Mouse (Mus musculus) CH12.LX (cell line): Measurements from ENCODE around the gene Il6st. TPM values are rescaled to one million over a fixed set of nuclear protein-coding genes. Genes with fewer than 3 reads are reported as not detected.

Source experiments
- DNase-seq: peaks from one replicate; pipeline ENCODE4 v3.0.0-alpha.2; 2013; ENCODE audit errors: extremely low read depth
- H3K27ac ChIP-seq: 2 replicates; pipeline ENCODE4 v1.5.1; 2012; ENCODE audit warnings: low read depth, mild to moderate bottlenecking, control low read depth, moderate library complexity; ENCODE audit not compliant: insufficient read depth
- H3K27me3 ChIP-seq: replicated peaks from 2 replicates; pipeline ENCODE3; 2012; ENCODE audit warnings: inconsistent platforms
- H3K36me3 ChIP-seq, 2 experiments: replicated peaks in 1 of 2; 2 replicates each; pipeline versions ENCODE3 to v1.6.1; 2012; ENCODE audit warnings: inconsistent platforms in 1 of 2, low read length in 1 of 2, mild to moderate bottlenecking in 1 of 2, mixed read lengths in 1 of 2, moderate library complexity in 1 of 2; ENCODE audit not compliant: control insufficient read depth in 1 of 2, insufficient read depth in 1 of 2
- H3K4me1 ChIP-seq, 2 experiments: 2 replicates each; pipeline ENCODE4 v1.6.1; 2012; ENCODE audit warnings: inconsistent platforms in 1 of 2, moderate library complexity in 1 of 2; ENCODE audit not compliant: insufficient read depth in 2 of 2, control insufficient read depth in 1 of 2
- H3K4me2 ChIP-seq: 2 replicates; pipeline ENCODE4 v1.6.1; 2012; ENCODE audit warnings: low read depth, mild to moderate bottlenecking, control low read depth; ENCODE audit not compliant: poor library complexity, insufficient read depth, severe bottlenecking
- H3K4me3 ChIP-seq, 3 experiments: fragments of 150-350 bp in 1 of 3; sonication (generic) in 1 of 3; replicated peaks in 1 of 3; 2 replicates each; pipeline versions ENCODE3 to v1.5.1; 2011 to 2012; ENCODE audit warnings: low read depth in 2 of 3, low read length in 2 of 3, mild to moderate bottlenecking in 2 of 3, moderate library complexity in 2 of 3, control low read depth in 1 of 3, improper control_type of control experiment in 1 of 3, inconsistent platforms in 1 of 3, mixed read lengths in 1 of 3; ENCODE audit not compliant: poor library complexity in 1 of 3
- H3K79me2 ChIP-seq: replicated peaks from 2 replicates; pipeline ENCODE4 v1.6.1; 2012; ENCODE audit warnings: mild to moderate bottlenecking, moderate library complexity; ENCODE audit not compliant: control insufficient read depth, poor library complexity, insufficient read depth, severe bottlenecking; ENCODE audit errors: extremely low read depth
- H3K9ac ChIP-seq: 2 replicates; pipeline ENCODE4 v1.6.1; 2012; ENCODE audit warnings: low read depth, mild to moderate bottlenecking, control low read depth, moderate library complexity; ENCODE audit not compliant: insufficient read depth
- H3K9me3 ChIP-seq: replicated peaks from 2 replicates; pipeline ENCODE3; 2012; ENCODE audit warnings: low read length, inconsistent platforms, mixed read lengths
- BHLHE40 ChIP-seq: IDR thresholded peaks from 2 replicates; pipeline ENCODE4 v1.6.1; 2011; ENCODE audit warnings: mild to moderate bottlenecking, low read depth, low read length, improper control_type of control experiment
- CHD1 ChIP-seq: IDR thresholded peaks from 2 replicates; pipeline ENCODE4 v1.6.1; 2012; ENCODE audit warnings: low read depth, low read length, improper control_type of control experiment, inconsistent platforms
- CHD2 ChIP-seq: IDR thresholded peaks from 2 replicates; pipeline ENCODE4 v1.6.1; 2011; ENCODE audit warnings: low read length, improper control_type of control experiment
- CTCF ChIP-seq, 2 experiments: IDR thresholded peaks in 1 of 2; conservative IDR thresholded peaks in 1 of 2; 2 replicates each; pipeline ENCODE4 v1.5.1; 2011 to 2012; ENCODE audit warnings: low read depth in 2 of 2, low read length in 2 of 2, improper control_type of control experiment in 1 of 2, inconsistent platforms in 1 of 2, mild to moderate bottlenecking in 1 of 2, moderate library complexity in 1 of 2
- E2F4 ChIP-seq: IDR thresholded peaks from 2 replicates; pipeline ENCODE4 v1.6.1; 2011; ENCODE audit warnings: low read depth, low read length, improper control_type of control experiment; ENCODE audit not compliant: insufficient replicate concordance
- ELF1 ChIP-seq: IDR thresholded peaks from 2 replicates; pipeline ENCODE4 v1.6.1; 2014; ENCODE audit warnings: low read depth, mild to moderate bottlenecking, inconsistent platforms, low read length, improper control_type of control experiment
- EP300 ChIP-seq: IDR thresholded peaks from 2 replicates; pipeline ENCODE4 v1.6.1; 2011; ENCODE audit warnings: low read length, improper control_type of control experiment
- ETS1 ChIP-seq: conservative IDR thresholded peaks from 2 replicates; pipeline ENCODE4 v1.6.1; 2012; ENCODE audit warnings: low read depth, mild to moderate bottlenecking, inconsistent platforms, low read length, improper control_type of control experiment, moderate library complexity
- GABPA ChIP-seq: IDR thresholded peaks from 2 replicates; pipeline ENCODE4 v1.6.1; 2012; ENCODE audit warnings: low read depth, low read length, improper control_type of control experiment, inconsistent platforms; ENCODE audit not compliant: insufficient replicate concordance
- HCFC1 ChIP-seq: IDR thresholded peaks from 2 replicates; pipeline ENCODE4 v1.6.1; 2012; ENCODE audit warnings: low read depth, mild to moderate bottlenecking, inconsistent platforms, low read length, improper control_type of control experiment
- IRF4 ChIP-seq: IDR thresholded peaks from 2 replicates; pipeline ENCODE4 v1.6.1; 2014; ENCODE audit warnings: low read depth, mild to moderate bottlenecking, inconsistent platforms, low read length, improper control_type of control experiment
- JUN ChIP-seq: IDR thresholded peaks from 2 replicates; pipeline ENCODE4 v1.6.1; 2011; ENCODE audit warnings: low read depth, mild to moderate bottlenecking, low read length, improper control_type of control experiment, moderate library complexity; ENCODE audit not compliant: insufficient read depth
- JUND ChIP-seq: conservative IDR thresholded peaks from 2 replicates; pipeline ENCODE4 v1.6.1; 2011; ENCODE audit warnings: low read depth, low read length, improper control_type of control experiment
- KAT2A ChIP-seq: IDR thresholded peaks from 2 replicates; pipeline ENCODE4 v1.6.1; 2012; ENCODE audit warnings: low read length, improper control_type of control experiment, inconsistent platforms; ENCODE audit not compliant: insufficient replicate concordance
- MAFK ChIP-seq: IDR thresholded peaks from 2 replicates; pipeline ENCODE4 v1.6.1; 2011; ENCODE audit warnings: low read length, improper control_type of control experiment; ENCODE audit not compliant: insufficient replicate concordance
- MAX ChIP-seq: IDR thresholded peaks from 2 replicates; pipeline ENCODE4 v1.6.1; 2011; ENCODE audit warnings: low read length, improper control_type of control experiment
- MAZ ChIP-seq: IDR thresholded peaks from 2 replicates; pipeline ENCODE4 v1.6.1; 2012; ENCODE audit warnings: low read depth, mild to moderate bottlenecking, inconsistent platforms, low read length, improper control_type of control experiment, moderate library complexity
- MEF2A ChIP-seq: IDR thresholded peaks from 2 replicates; pipeline ENCODE4 v1.6.1; 2014; ENCODE audit warnings: low read depth, mild to moderate bottlenecking, inconsistent platforms, low read length, improper control_type of control experiment, borderline replicate concordance
- MXI1 ChIP-seq: IDR thresholded peaks from 2 replicates; pipeline ENCODE4 v1.6.1; 2011; ENCODE audit warnings: mild to moderate bottlenecking, low read depth, low read length, improper control_type of control experiment
- MYC ChIP-seq: IDR thresholded peaks from 2 replicates; pipeline ENCODE4 v1.6.1; 2011; ENCODE audit warnings: low read depth, mild to moderate bottlenecking, improper control_type of control experiment, low read length
- NELFE ChIP-seq: IDR thresholded peaks from 2 replicates; pipeline ENCODE4 v1.6.1; 2011; ENCODE audit warnings: low read depth, low read length, improper control_type of control experiment
- NRF1 ChIP-seq: IDR thresholded peaks from 2 replicates; pipeline ENCODE4 v1.6.1; 2014; ENCODE audit warnings: low read depth, mild to moderate bottlenecking, inconsistent platforms, low read length, improper control_type of control experiment, moderate library complexity
- PAX5 ChIP-seq: IDR thresholded peaks from 2 replicates; pipeline ENCODE4 v1.6.1; 2012; ENCODE audit warnings: low read length, inconsistent platforms, mixed read lengths
- POLR2A ChIP-seq: IDR thresholded peaks from 2 replicates; pipeline ENCODE4 v1.6.1; 2011; ENCODE audit warnings: low read depth, mild to moderate bottlenecking, improper control_type of control experiment, low read length
- POLR2AphosphoS2 ChIP-seq: IDR thresholded peaks from 2 replicates; pipeline ENCODE4 v1.6.1; 2011; ENCODE audit warnings: low read depth, low read length, improper control_type of control experiment
- RAD21 ChIP-seq: IDR thresholded peaks from 2 replicates; pipeline ENCODE4 v1.6.1; 2011; ENCODE audit warnings: low read depth, mild to moderate bottlenecking, low read length, improper control_type of control experiment, moderate library complexity
- RCOR1 ChIP-seq: conservative IDR thresholded peaks from 2 replicates; pipeline ENCODE4 v1.6.1; 2012; ENCODE audit warnings: low read depth, mild to moderate bottlenecking, inconsistent platforms, low read length, improper control_type of control experiment
- SIN3A ChIP-seq: IDR thresholded peaks from 2 replicates; pipeline ENCODE4 v1.6.1; 2012; ENCODE audit warnings: low read length, improper control_type of control experiment, inconsistent platforms
- SMC3 ChIP-seq: IDR thresholded peaks from 2 replicates; pipeline ENCODE4 v1.6.1; 2011; ENCODE audit warnings: low read depth, low read length, improper control_type of control experiment
- TBP ChIP-seq: conservative IDR thresholded peaks from 2 replicates; pipeline ENCODE4 v1.6.1; 2011; ENCODE audit warnings: low read depth, low read length, improper control_type of control experiment
- TCF12 ChIP-seq: IDR thresholded peaks from 2 replicates; pipeline ENCODE4 v1.6.1; 2014; ENCODE audit warnings: low read depth, mild to moderate bottlenecking, inconsistent platforms, low read length, improper control_type of control experiment
- UBTF ChIP-seq: IDR thresholded peaks from 2 replicates; pipeline ENCODE4 v1.6.1; 2012; ENCODE audit warnings: low read depth, mild to moderate bottlenecking, inconsistent platforms, low read length, improper control_type of control experiment, moderate library complexity
- USF1 ChIP-seq: IDR thresholded peaks from 2 replicates; pipeline ENCODE4 v1.6.1; 2014; ENCODE audit warnings: low read depth, mild to moderate bottlenecking, inconsistent platforms, low read length, improper control_type of control experiment
- USF2 ChIP-seq: conservative IDR thresholded peaks from 2 replicates; pipeline ENCODE4 v1.6.1; 2011; ENCODE audit warnings: low read depth, low read length, improper control_type of control experiment
- ZC3H11A ChIP-seq: IDR thresholded peaks from 2 replicates; pipeline ENCODE4 v1.6.1; 2012; ENCODE audit warnings: low read depth, mild to moderate bottlenecking, inconsistent platforms, low read length, improper control_type of control experiment
- ZKSCAN1 ChIP-seq: IDR thresholded peaks from 2 replicates; pipeline ENCODE4 v1.6.1; 2012; ENCODE audit warnings: low read depth, inconsistent platforms, low read length, improper control_type of control experiment, borderline replicate concordance
- ZMIZ1 ChIP-seq: IDR thresholded peaks from 2 replicates; pipeline ENCODE4 v1.6.1; 2012; ENCODE audit warnings: low read depth, mild to moderate bottlenecking, inconsistent platforms, low read length, improper control_type of control experiment
- ZNF384 ChIP-seq: IDR thresholded peaks from 2 replicates; pipeline ENCODE4 v1.6.1; 2012; ENCODE audit warnings: low read depth, low read length, improper control_type of control experiment, inconsistent platforms
- dilution Hi-C: fragments of 300-500 bp; cut with MboI; formaldehyde crosslinking; loops from 2 replicates; pipeline ENCODE4 v1.14.3; 2020; ENCODE audit warnings: low sequenced_read_pairs; ENCODE audit not compliant: extremely low pct_unique_long_range_greater_than_20kb, extremely low pct_ligation_motif_present
- in situ Hi-C: fragments of 300-500 bp; cut with MboI; formaldehyde crosslinking; loops from 3 replicates; pipeline ENCODE4 v1.14.3; 2019; ENCODE audit warnings: low sequenced_read_pairs, low pct_ligation_motif_present, low pct_unique_long_range_greater_than_20kb, mixed read lengths
- polyA plus RNA-seq: library from polyadenylated mRNA; unstranded; fragments of >175 nt; gene quantifications from 2 replicates; pipeline ENCODE4 v1.2.1, GENCODE M21; 2012; ENCODE audit warnings: low read depth; ENCODE audit not compliant: insufficient read length
- total RNA-seq, 2 experiments: library from RNA; depleted of rRNA; stranded (reverse); fragments of 300-350 nt in 1 of 2; fragments of >200 nt in 1 of 2; gene quantifications; 2 replicates each; pipeline ENCODE4 v1.2.3; 2012 to 2014

The Il6st gene
- 6.5 and 7.6 TPM in 2 replicates for total RNA-seq (2012; rRNA removed)
- total RNA-seq (2014; rRNA removed): 3.5 and 3.8 TPM in 2 replicates
- polyA plus RNA-seq: 5.7 and 6.3 TPM in 2 replicates

- dilution Hi-C loops (no loop called here), in situ Hi-C loops (no loop called here)
- Histone ChIP-seq H3K27ac (no peak within 1 kb of the TSS), H3K36me3 (peaks cover 0 to 6% of the 10 kb centered on the region in 2 experiments), H3K9ac (peak within 1 kb of the TSS; percentile 67), H3K27me3 (peaks cover 2% of the 10 kb centered on the region), H3K4me3 (peak within 1 kb of the TSS; percentile 84 to 93 (median 87)), H3K4me2 (peak within 1 kb of the TSS; percentile 96), H3K4me1 (peaks cover 13 to 30% of the 10 kb centered on the region in 2 experiments), H3K9me3 (no peaks in the 10 kb centered on the region), H3K79me2 (peaks cover 29% of the 10 kb centered on the region)
- TF ChIP-seq IRF4 (no peak), USF2 (no peak), MAFK (no peak), NRF1 (no peak), TCF12 (peak; percentile 11; the same call in 1 of the 2 replicates), HCFC1 (no peak; the same call in 1 of the 2 replicates), E2F4 (no peak), SMC3 (no peak), EP300 (no peak), SIN3A (peak; percentile 78), CHD1 (no peak), JUND (no peak), ETS1 (no peak), BHLHE40 (peak; percentile 3; the same call in 1 of the 2 replicates), POLR2A (peak; percentile 71), MYC (no peak), ZC3H11A (no peak), GABPA (no peak), NELFE (peak; percentile 62; the same call in 1 of the 2 replicates), ZNF384 (no peak), MAZ (no peak), ELF1 (0 out of 2 replicates have a peak, but pooled peaks have one; percentile 29), TBP (no peak), RCOR1 (no peak), MXI1 (peak; percentile 76; the same call in 1 of the 2 replicates), CHD2 (peak; percentile 45), USF1 (no peak), RAD21 (no peak), MAX (no peak), POLR2AphosphoS2 (no peak), JUN (no peak), ZMIZ1 (peak; percentile 54), UBTF (no peak; the same call in 1 of the 2 replicates), ZKSCAN1 (no peak), KAT2A (no peak), CTCF (conservative IDR thresholded peaks at IDR 0.05 in 1 of 2, IDR thresholded peaks at IDR 0.05 in 1 of 2; ENCODE audit: low read depth in 2 of 2, low read length in 2 of 2) (no peak), MEF2A (no peak), PAX5 (no peak)
- peak; percentile 85 for DNase-seq
Observed at GRCm38 (mm10) chr13:112463868-112464625, at the start of gene Il6st. TSS of gene Il6st (plus strand) at chr13:112464070.
